Mouse (Mus musculus): ENCODE data around the gene Zfp786. TPM values are rescaled to one million over a fixed set of nuclear protein-coding genes. Genes with fewer than 3 reads are reported as not detected.

The Zfp786 gene
- polyA plus RNA-seq, 1 experiment from 2014 or later = 13.1 TPM

DNA sequence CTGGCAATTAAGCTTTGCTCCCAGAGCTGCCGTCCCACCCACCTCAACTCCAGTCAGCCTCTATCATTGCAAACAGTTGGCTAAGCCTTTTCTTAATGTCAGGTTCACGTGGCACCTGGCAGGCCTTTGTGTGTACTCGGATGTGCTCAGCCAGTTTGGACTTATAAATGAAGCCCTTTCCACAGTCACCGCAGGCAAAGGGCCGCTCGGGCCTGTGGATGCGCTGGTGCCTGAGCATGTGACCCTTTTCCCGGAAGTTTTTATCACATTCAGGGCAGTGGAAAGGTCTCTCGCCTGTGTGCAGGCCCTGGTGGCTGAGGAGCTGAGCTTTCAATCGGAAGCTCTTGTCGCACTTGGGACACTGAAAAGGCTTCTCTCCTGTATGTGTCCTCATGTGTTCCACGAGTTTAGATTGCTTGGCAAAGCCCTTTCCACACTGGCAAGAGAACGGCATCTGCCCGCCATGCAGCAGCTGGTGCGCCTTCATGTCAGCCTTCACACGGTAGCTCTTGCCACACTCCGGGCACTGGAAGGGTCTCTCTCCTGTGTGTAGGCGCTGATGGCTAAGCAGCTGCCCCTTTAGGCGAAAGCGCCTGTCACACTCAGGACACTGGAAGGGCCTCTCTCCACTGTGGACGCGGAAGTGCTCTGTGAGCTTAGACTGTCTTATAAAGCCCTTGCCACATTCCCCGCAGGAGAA, 10.9 kb downstream of the Zfp786 start:
- no peak for ATAC-seq (ENCODE audit: low FRiP score, low read depth)
- H3K9ac ChIP-seq (replicated peaks) = no peak overlapping the region
- 93% methylated on average over 23 of the region's 23 CpGs for WGBS
- peaks cover 76% of the 10 kb centered on the region for H3K36me3 ChIP-seq
- no peaks in the 10 kb centered on the region for H3K27me3 ChIP-seq
- no peak overlapping the region for H3K4me3 ChIP-seq
- no peak overlapping the region for H3K4me2 ChIP-seq (replicated peaks)
- H3K27ac ChIP-seq (replicated peaks) = no peak overlapping the region
- H3K9me3 ChIP-seq = no peaks in the 10 kb centered on the region
- H3K4me1 ChIP-seq = no peaks in the 10 kb centered on the region

- H3K27me3 ChIP-seq = no peaks in the 10 kb centered on the region
- no peak overlapping the region for H3K9ac ChIP-seq (replicated peaks)
- peaks cover 66% of the 10 kb centered on the region for H3K36me3 ChIP-seq
- ATAC-seq (ENCODE audit: low FRiP score, low read depth) = no peak
- no peaks in the 10 kb centered on the region for H3K9me3 ChIP-seq
- WGBS = 95% methylated on average over 8 of the region's 8 CpGs
- no peak overlapping the region for H3K27ac ChIP-seq (replicated peaks)
- no peak overlapping the region for H3K4me2 ChIP-seq (replicated peaks)
- H3K4me3 ChIP-seq = no peak overlapping the region
- peaks cover 3% of the 10 kb centered on the region; the same call in 1 of the 2 replicates for H3K4me1 ChIP-seq
Observed at GRCm38 (mm10) chr6:47818721-47819120, 11.9 kb downstream of the Zfp786 start.

DNA sequence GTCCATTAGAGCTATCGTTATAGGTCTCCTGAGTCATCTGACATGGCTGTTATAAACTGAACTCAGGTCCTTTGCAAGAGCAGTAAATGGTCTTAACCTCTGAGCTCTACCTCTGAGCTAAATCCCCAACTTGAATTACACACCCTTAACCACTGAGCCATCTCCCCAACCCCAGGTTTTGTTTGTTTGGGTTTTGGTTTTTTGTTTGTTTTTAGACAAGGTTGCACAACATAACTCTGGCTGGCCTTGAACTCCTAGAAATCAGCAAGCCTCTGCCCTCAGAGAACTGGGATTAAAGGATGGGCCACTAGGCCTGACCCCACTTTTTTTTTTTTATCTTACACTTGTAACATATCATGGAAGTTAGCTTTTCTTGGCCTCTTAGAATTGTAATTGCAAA, 14.5 kb downstream of the Zfp786 start:
- H3K4me3 ChIP-seq = no peak overlapping the region
- no peak overlapping the region for H3K4me2 ChIP-seq (replicated peaks)
- 96% methylated on average over 1 of the region's 1 CpGs for WGBS
- no peak overlapping the region for H3K9ac ChIP-seq (replicated peaks)
- no peak overlapping the region for H3K27ac ChIP-seq (replicated peaks)
- H3K27me3 ChIP-seq = no peaks in the 10 kb centered on the region
- no peaks in the 10 kb centered on the region for H3K9me3 ChIP-seq
- H3K4me1 ChIP-seq = peaks cover 14% of the 10 kb centered on the region
- H3K36me3 ChIP-seq = peaks cover 43% of the 10 kb centered on the region
- ATAC-seq (ENCODE audit: low FRiP score, low read depth) = no peak

DNA sequence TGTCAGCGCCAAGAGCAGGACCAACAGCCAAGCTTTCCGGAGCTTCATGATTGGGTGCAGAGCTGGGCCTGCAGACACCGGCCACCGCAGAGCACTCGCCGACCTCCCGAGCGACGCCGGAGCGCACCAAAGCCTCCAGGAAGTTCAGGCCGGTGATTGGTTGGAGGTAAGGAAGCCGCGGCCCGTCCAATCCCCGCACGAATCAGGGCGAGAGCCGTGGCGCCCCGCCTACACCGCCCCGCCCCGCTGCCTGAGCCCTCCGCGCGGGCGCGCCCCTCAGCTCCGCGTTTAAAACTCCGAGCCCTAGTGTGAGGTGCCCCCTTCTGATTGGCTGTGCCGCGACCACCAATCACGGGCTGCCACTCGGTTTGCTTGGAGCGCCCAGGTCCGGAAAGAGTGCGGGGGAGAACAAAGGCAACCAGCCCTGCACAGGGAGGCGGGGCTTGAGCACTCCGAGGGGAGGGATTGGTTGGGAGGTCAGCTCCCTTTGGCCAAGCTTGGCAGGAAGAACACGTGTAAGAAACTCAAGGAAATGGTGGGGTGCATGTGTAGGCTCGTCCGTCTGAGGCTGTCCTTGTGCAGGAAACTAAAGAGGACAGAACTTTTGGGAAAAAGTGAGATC, 17.3 kb downstream of the Zfp786 start, which contains the start of gene Pdia4:
Gene Pdia4, minus strand, starts transcription at position 174 of the 622 bp plus-strand sequence.
- peak; percentile 100 for ATAC-seq (ENCODE audit: low FRiP score, low read depth)
- Histone ChIP-seq H3K36me3 (peaks cover 16% of the 10 kb centered on the region), H3K9ac (replicated peaks) (peak within 1 kb of the TSS; percentile 90), H3K4me3 (peak within 1 kb of the TSS; percentile 85), H3K27ac (replicated peaks) (peak within 1 kb of the TSS; percentile 95), H3K27me3 (no peaks in the 10 kb centered on the region), H3K9me3 (no peaks in the 10 kb centered on the region), H3K4me1 (peaks cover 32% of the 10 kb centered on the region), H3K4me2 (replicated peaks) (peak within 1 kb of the TSS; percentile 80)
- WGBS = under 1% methylated on average over 44 of the region's 44 CpGs

DNA sequence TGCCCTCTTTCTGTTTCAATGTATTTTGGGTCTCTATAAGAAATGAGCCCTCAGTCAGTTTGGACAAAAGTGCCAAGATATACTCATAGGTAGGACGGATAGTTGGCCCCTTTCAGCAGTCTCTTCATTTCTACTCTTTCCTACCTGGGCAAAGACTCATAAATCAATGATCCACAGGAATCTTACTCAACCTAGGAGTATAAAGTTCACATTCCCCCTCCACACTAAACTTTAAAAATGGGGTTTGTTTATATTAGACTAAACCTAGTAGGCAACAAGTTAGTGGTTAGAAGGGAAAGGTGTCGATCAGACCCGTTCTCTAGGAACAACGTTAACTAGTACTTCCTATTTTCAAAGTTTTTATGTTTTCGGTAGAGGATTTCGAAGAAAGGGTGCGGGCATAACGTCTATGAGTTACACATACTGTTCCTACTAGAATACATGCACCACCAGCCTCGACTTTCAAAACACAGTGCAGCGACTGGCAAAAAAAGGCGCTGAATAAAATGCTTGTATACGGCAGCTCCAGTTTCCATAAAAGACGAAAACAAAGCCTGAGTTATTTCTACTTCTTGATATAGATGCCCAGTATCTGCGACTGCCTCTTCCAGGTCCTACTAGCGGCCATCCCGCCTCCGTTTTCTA, 18.3 kb downstream of the Zfp786 start:
- Histone ChIP-seq H3K27me3 (no peaks in the 10 kb centered on the region), H3K9me3 (no peaks in the 10 kb centered on the region), H3K9ac (replicated peaks) (peak overlapping the region; percentile 90), H3K4me3 (peak overlapping the region; percentile 85), H3K27ac (replicated peaks) (peak overlapping the region; percentile 95), H3K4me2 (replicated peaks) (peak overlapping the region; percentile 80), H3K4me1 (peaks cover 32% of the 10 kb centered on the region), H3K36me3 (peaks cover 14% of the 10 kb centered on the region)
- WGBS = under 1% methylated on average over 17 of the region's 17 CpGs
- no peak for ATAC-seq (ENCODE audit: low FRiP score, low read depth)

- H3K9ac ChIP-seq (replicated peaks) = peak overlapping the region; percentile 90
- peak overlapping the region; percentile 80 for H3K4me2 ChIP-seq (replicated peaks)
- peak overlapping the region; percentile 85 for H3K4me3 ChIP-seq
- no peaks in the 10 kb centered on the region for H3K27me3 ChIP-seq
- no peaks in the 10 kb centered on the region for H3K9me3 ChIP-seq
- peaks cover 32% of the 10 kb centered on the region for H3K4me1 ChIP-seq
- H3K27ac ChIP-seq (replicated peaks) = no peak overlapping the region
- H3K36me3 ChIP-seq = peaks cover 18% of the 10 kb centered on the region
- ATAC-seq (ENCODE audit: low FRiP score, low read depth) = no peak
- WGBS = 67% methylated on average over 5 of the region's 5 CpGs
Observed at GRCm38 (mm10) chr6:47811324-47811723, 19.3 kb downstream of the Zfp786 start.

- H3K9me3 ChIP-seq = no peaks in the 10 kb centered on the region
- peaks cover 22% of the 10 kb centered on the region for H3K36me3 ChIP-seq
- H3K27ac ChIP-seq (replicated peaks) = no peak overlapping the region
- 0 out of 2 replicates have a peak overlapping the region, but pooled peaks have one; percentile 37 for H3K9ac ChIP-seq (replicated peaks)
- H3K27me3 ChIP-seq = no peaks in the 10 kb centered on the region
- peaks cover 32% of the 10 kb centered on the region for H3K4me1 ChIP-seq
- peak overlapping the region; percentile 5; the same call in 1 of the 2 replicates for H3K4me3 ChIP-seq
- ATAC-seq (ENCODE audit: low FRiP score, low read depth) = no peak
- 88% methylated on average over 2 of the region's 2 CpGs for WGBS
- peak overlapping the region; percentile 32 for H3K4me2 ChIP-seq (replicated peaks)
Observed at GRCm38 (mm10) chr6:47810181-47810580, 20.5 kb downstream of the Zfp786 start.

- H3K9me3 ChIP-seq = no peaks in the 10 kb centered on the region
- no peak overlapping the region for H3K27ac ChIP-seq (replicated peaks)
- H3K9ac ChIP-seq (replicated peaks) = no peak overlapping the region
- H3K4me2 ChIP-seq (replicated peaks) = no peak overlapping the region
- WGBS = 85% methylated on average over 4 of the region's 4 CpGs
- H3K4me3 ChIP-seq = no peak overlapping the region
- peaks cover 29% of the 10 kb centered on the region for H3K4me1 ChIP-seq
- ATAC-seq (ENCODE audit: low FRiP score, low read depth) = no peak
- H3K36me3 ChIP-seq = peaks cover 34% of the 10 kb centered on the region
- H3K27me3 ChIP-seq = no peaks in the 10 kb centered on the region
Observed at GRCm38 (mm10) chr6:47809053-47809452, 21.6 kb downstream of the Zfp786 start.

DNA sequence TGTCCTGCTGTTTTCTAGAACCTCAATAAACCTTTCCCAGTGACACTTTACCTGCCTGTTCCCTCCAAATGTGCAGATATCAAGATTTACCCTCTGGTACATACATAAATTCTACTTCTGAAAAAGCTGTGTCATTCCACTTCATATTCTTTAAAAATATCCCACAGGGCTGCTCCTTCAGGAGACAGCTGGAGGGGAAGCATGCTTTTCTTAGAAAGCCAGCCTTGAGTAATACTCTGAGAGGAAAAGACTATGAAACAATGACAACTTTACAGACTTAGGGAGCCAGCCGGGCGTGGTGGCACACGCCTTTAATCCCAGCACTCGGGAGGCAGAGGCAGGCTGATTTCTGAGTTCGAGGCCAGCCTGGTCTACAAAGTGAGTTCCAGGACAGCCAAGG, 22.1 kb downstream of the Zfp786 start:
- Histone ChIP-seq H3K4me3 (no peak overlapping the region), H3K36me3 (peaks cover 39% of the 10 kb centered on the region), H3K9me3 (no peaks in the 10 kb centered on the region), H3K9ac (replicated peaks) (no peak overlapping the region), H3K27me3 (no peaks in the 10 kb centered on the region), H3K4me1 (peaks cover 29% of the 10 kb centered on the region), H3K27ac (replicated peaks) (no peak overlapping the region), H3K4me2 (replicated peaks) (no peak overlapping the region)
- ATAC-seq (ENCODE audit: low FRiP score, low read depth) = no peak
- WGBS = 88% methylated on average over 5 of the region's 5 CpGs

GRCm38 (mm10) chr6:47807419-47807818, 23.2 kb downstream of the Zfp786 start:
- peaks cover 50% of the 10 kb centered on the region for H3K36me3 ChIP-seq
- 76% methylated on average over 2 of the region's 2 CpGs for WGBS

GRCm38 (mm10) chr6:47805520-47805919, 25.1 kb downstream of the Zfp786 start:
- no peak for ATAC-seq (ENCODE audit: low FRiP score, low read depth)
- WGBS = 90% methylated on average over 2 of the region's 2 CpGs
- peaks cover 14% of the 10 kb centered on the region for H3K4me1 ChIP-seq

More at GRCm38 (mm10) chr6:47807419-47807818, 23.2 kb downstream of the Zfp786 start:
- no peak overlapping the region for H3K27ac ChIP-seq (replicated peaks)
- H3K27me3 ChIP-seq = no peaks in the 10 kb centered on the region
- no peak overlapping the region for H3K9ac ChIP-seq (replicated peaks)
- H3K4me2 ChIP-seq (replicated peaks) = no peak overlapping the region
- H3K4me3 ChIP-seq = no peak overlapping the region
- ATAC-seq (ENCODE audit: low FRiP score, low read depth) = no peak
- H3K4me1 ChIP-seq = peaks cover 29% of the 10 kb centered on the region
- no peaks in the 10 kb centered on the region for H3K9me3 ChIP-seq

DNA sequence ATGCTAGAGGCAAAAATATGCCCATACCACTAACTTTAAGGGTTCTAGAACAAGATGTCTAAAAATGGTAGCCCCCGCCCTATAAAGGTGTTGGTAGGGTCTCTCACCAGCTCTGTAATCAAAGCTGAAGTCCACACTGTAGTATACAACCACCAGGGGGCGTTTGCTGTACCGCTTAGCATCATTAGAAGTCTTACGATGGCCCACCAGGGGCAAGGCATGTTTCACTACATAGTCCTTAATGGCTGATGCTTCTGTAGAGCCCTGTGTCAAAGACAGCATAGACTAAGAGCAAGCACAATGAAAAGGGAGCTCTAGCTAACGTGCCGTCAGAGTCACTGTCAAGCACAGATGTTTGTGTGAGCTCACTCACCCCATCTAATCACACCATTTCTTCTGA, 31.6 kb downstream of the Zfp786 start:
- Histone ChIP-seq H3K27me3 (no peaks in the 10 kb centered on the region), H3K4me1 (no peaks in the 10 kb centered on the region), H3K9me3 (no peaks in the 10 kb centered on the region), H3K4me3 (no peak overlapping the region), H3K36me3 (peaks cover 95% of the 10 kb centered on the region), H3K27ac (replicated peaks) (no peak overlapping the region), H3K4me2 (replicated peaks) (no peak overlapping the region), H3K9ac (replicated peaks) (no peak overlapping the region)
- 62% methylated on average over 6 of the region's 6 CpGs for WGBS
- ATAC-seq (ENCODE audit: low FRiP score, low read depth) = no peak

More at GRCm38 (mm10) chr6:47805520-47805919, 25.1 kb downstream of the Zfp786 start:
- Histone ChIP-seq H3K4me3 (no peak overlapping the region), H3K27me3 (no peaks in the 10 kb centered on the region), H3K4me2 (replicated peaks) (no peak overlapping the region), H3K9ac (replicated peaks) (no peak overlapping the region), H3K36me3 (peaks cover 69% of the 10 kb centered on the region), H3K27ac (replicated peaks) (no peak overlapping the region), H3K9me3 (no peaks in the 10 kb centered on the region)
